Mouse (Mus musculus) forebrain, embryonic 11.5 days (tissue): Measurements from ENCODE around the gene Cox6b2. TPM values are rescaled to one million over a fixed set of nuclear protein-coding genes. Genes with fewer than 3 reads are reported as not detected.

Experiments
- ATAC-seq: fragments of 200-750 bp; cut with Nextera tagmentation; replicated peaks from 2 replicates; pipeline ENCODE4 v1.8.0; 2017; ENCODE audit warnings: moderate TSS enrichment; ENCODE audit not compliant: low FRiP score
- DNase-seq: peaks from one replicate; pipeline ENCODE4 v3.0.0-alpha.2; 2017; ENCODE audit warnings: low spot score
- H3K27ac ChIP-seq: fragments of 300-500 bp; sonication (generic); 2 replicates; pipeline ENCODE4 v1.5.1; 2014; ENCODE audit warnings: low read depth, low read length
- H3K27me3 ChIP-seq: fragments of 300-500 bp; sonication (generic); 2 replicates; pipeline ENCODE4 v1.6.1; 2014; ENCODE audit warnings: mild to moderate bottlenecking, low read length, mixed read lengths; ENCODE audit not compliant: control insufficient read depth, insufficient read depth
- H3K36me3 ChIP-seq: fragments of 300-500 bp; sonication (generic); 2 replicates; pipeline ENCODE4 v1.6.1; 2014; ENCODE audit warnings: mild to moderate bottlenecking, low read length, moderate library complexity, mixed read lengths; ENCODE audit not compliant: control insufficient read depth, insufficient read depth
- H3K4me1 ChIP-seq: fragments of 300-500 bp; sonication (generic); replicated peaks from 2 replicates; pipeline ENCODE4 v1.6.1; 2014; ENCODE audit warnings: low read length, mixed read lengths; ENCODE audit not compliant: control insufficient read depth, insufficient read depth
- H3K4me2 ChIP-seq: fragments of 300-500 bp; sonication (generic); 2 replicates; pipeline ENCODE4 v1.6.1; 2014; ENCODE audit warnings: low read depth, mild to moderate bottlenecking, low read length, moderate library complexity, mixed read lengths; ENCODE audit not compliant: severe bottlenecking
- H3K4me3 ChIP-seq: fragments of 300-500 bp; sonication (generic); 2 replicates; pipeline ENCODE4 v1.5.1; 2014; ENCODE audit warnings: low read depth, low read length
- H3K9ac ChIP-seq: fragments of 300-500 bp; sonication (generic); 2 replicates; pipeline ENCODE4 v1.6.1; 2014; ENCODE audit warnings: low read length
- H3K9me3 ChIP-seq: fragments of 300-500 bp; sonication (generic); 2 replicates; pipeline ENCODE4 v1.6.1; 2016; ENCODE audit warnings: low read length, mixed read lengths; ENCODE audit not compliant: control insufficient read depth
- WGBS: fragments of 180-500 bp; shearing (Covaris S2); extraction: QIAGEN DNeasy Blood & Tissue Kit; methylation state at CpG from one replicate; pipeline ENCODE4 v1.1.7; 2014; 5-methylcytosine and 5-hydroxymethylcytosine counted together
- polyA plus RNA-seq: library from polyadenylated mRNA; unstranded; fragments of >200 nt; fragmentation: Nextera tagmentation; extraction: Ambion mirVana; gene quantifications from 2 replicates; pipeline ENCODE4 v1.2.1, GENCODE M21; 2014

Gene Cox6b2
- polyA plus RNA-seq, 1 experiment from 2014 or later = 29.9 TPM

- no peak overlapping the region for H3K4me3 ChIP-seq
- peaks cover 7% of the 10 kb centered on the region for H3K4me1 ChIP-seq
- 0 out of 2 replicates have a peak overlapping the region, but pooled peaks have one; percentile 6 for H3K27ac ChIP-seq
- ATAC-seq (no peak), DNase-seq (no peak)
- H3K9ac ChIP-seq = no peak overlapping the region
- H3K9me3 ChIP-seq = no peaks in the 10 kb centered on the region
- H3K4me2 ChIP-seq = no peak overlapping the region
- no peaks in the 10 kb centered on the region for H3K36me3 ChIP-seq
- WGBS = 76% methylated on average over 9 of the region's 9 CpGs
- no peaks in the 10 kb centered on the region for H3K27me3 ChIP-seq
Measured at GRCm38 (mm10) chr7:4747156-4747899, 5.6 kb downstream of the Cox6b2 start.

- H3K36me3 ChIP-seq = no peaks in the 10 kb centered on the region
- no peak overlapping the region for H3K4me3 ChIP-seq
- 82% methylated on average over 22 of the region's 22 CpGs for WGBS
- H3K9ac ChIP-seq = no peak overlapping the region
- DNase-seq (no peak), ATAC-seq (no peak)
- H3K27me3 ChIP-seq = no peaks in the 10 kb centered on the region
- no peak overlapping the region for H3K4me2 ChIP-seq
- H3K27ac ChIP-seq = no peak overlapping the region
- peaks cover 3% of the 10 kb centered on the region for H3K4me1 ChIP-seq
- H3K9me3 ChIP-seq = no peaks in the 10 kb centered on the region
Measured at GRCm38 (mm10) chr7:4746326-4746980, 6.4 kb downstream of the Cox6b2 start.

- no peaks in the 10 kb centered on the region for H3K9me3 ChIP-seq
- H3K4me3 ChIP-seq = no peak overlapping the region
- DNase-seq (no peak), ATAC-seq (no peak)
- no peaks in the 10 kb centered on the region for H3K27me3 ChIP-seq
- no peak overlapping the region for H3K27ac ChIP-seq
- H3K9ac ChIP-seq = no peak overlapping the region
- peaks cover 7% of the 10 kb centered on the region for H3K4me1 ChIP-seq
- no peak overlapping the region for H3K4me2 ChIP-seq
- no peaks in the 10 kb centered on the region for H3K36me3 ChIP-seq
- WGBS = 95% methylated on average over 6 of the region's 6 CpGs
Measured at GRCm38 (mm10) chr7:4744886-4745285, 8.0 kb downstream of the Cox6b2 start.

- H3K36me3 ChIP-seq = no peaks in the 10 kb centered on the region
- 80% methylated on average over 2 of the region's 2 CpGs for WGBS
- ATAC-seq = no peak
Measured at GRCm38 (mm10) chr7:4743354-4743753, 9.5 kb downstream of the Cox6b2 start.

GRCm38 (mm10) chr7:4742482-4742819 is 10.4 kb downstream of the Cox6b2 start:
- Histone ChIP-seq H3K4me2 (no peak overlapping the region), H3K27ac (no peak overlapping the region), H3K9ac (no peak overlapping the region), H3K4me3 (no peak overlapping the region), H3K27me3 (no peaks in the 10 kb centered on the region), H3K36me3 (no peaks in the 10 kb centered on the region), H3K4me1 (peaks cover 11% of the 10 kb centered on the region), H3K9me3 (no peaks in the 10 kb centered on the region)
- no peak for ATAC-seq
- 87% methylated on average over 6 of the region's 6 CpGs for WGBS
- DNase-seq = no peak

More at GRCm38 (mm10) chr7:4743354-4743753, 9.5 kb downstream of the Cox6b2 start:
- H3K9ac ChIP-seq = no peak overlapping the region
- H3K9me3 ChIP-seq = no peaks in the 10 kb centered on the region
- no peak for DNase-seq
- H3K27ac ChIP-seq = no peak overlapping the region
- peaks cover 11% of the 10 kb centered on the region for H3K4me1 ChIP-seq
- H3K4me2 ChIP-seq = no peak overlapping the region
- H3K4me3 ChIP-seq = no peak overlapping the region
- H3K27me3 ChIP-seq = no peaks in the 10 kb centered on the region

GRCm38 (mm10) chr7:4741672-4742481 is 11.0 kb downstream of the Cox6b2 start:
- no peak overlapping the region; the same call in 1 of the 2 replicates for H3K27ac ChIP-seq
- peak overlapping the region; percentile 89 for H3K9ac ChIP-seq
- 77% methylated on average over 21 of the region's 21 CpGs for WGBS
- no peak overlapping the region; the same call in 1 of the 2 replicates for H3K4me3 ChIP-seq
- peak overlapping the region; percentile 92; the same call in 1 of the 2 replicates for H3K4me2 ChIP-seq
- no peaks in the 10 kb centered on the region for H3K27me3 ChIP-seq
- no peaks in the 10 kb centered on the region for H3K36me3 ChIP-seq
- no peaks in the 10 kb centered on the region for H3K9me3 ChIP-seq
- no peak for ATAC-seq
- no peak for DNase-seq
- peaks cover 11% of the 10 kb centered on the region for H3K4me1 ChIP-seq

GRCm38 (mm10) chr7:4741151-4741550 is 11.7 kb downstream of the Cox6b2 start:
- H3K27me3 ChIP-seq = no peaks in the 10 kb centered on the region
- 1% methylated on average over 4 of the region's 4 CpGs for WGBS
- DNase-seq = peak; percentile 73

GRCm38 (mm10) chr7:4740309-4740727 is 12.6 kb downstream of the Cox6b2 start:
- under 1% methylated on average over 14 of the region's 14 CpGs for WGBS
- Histone ChIP-seq H3K9ac (peak overlapping the region; percentile 89), H3K27ac (peak overlapping the region; percentile 86), H3K4me3 (peak overlapping the region; percentile 76), H3K4me2 (peak overlapping the region; percentile 92), H3K36me3 (no peaks in the 10 kb centered on the region), H3K4me1 (peaks cover 11% of the 10 kb centered on the region), H3K9me3 (no peaks in the 10 kb centered on the region), H3K27me3 (no peaks in the 10 kb centered on the region)
- DNase-seq = no peak
- ATAC-seq = no peak; the same call in none of the 2 replicates

More at GRCm38 (mm10) chr7:4741151-4741550, 11.7 kb downstream of the Cox6b2 start:
- H3K27ac ChIP-seq = peak overlapping the region; percentile 86
- H3K9me3 ChIP-seq = no peaks in the 10 kb centered on the region
- no peak for ATAC-seq
- peaks cover 11% of the 10 kb centered on the region for H3K4me1 ChIP-seq
- peak overlapping the region; percentile 89 for H3K9ac ChIP-seq
- peak overlapping the region; percentile 92 for H3K4me2 ChIP-seq
- H3K36me3 ChIP-seq = no peaks in the 10 kb centered on the region
- H3K4me3 ChIP-seq = peak overlapping the region; percentile 76
